Mouse (Mus musculus): ENCODE measurements around the gene Dpagt1. TPM values are rescaled to one million over a fixed set of nuclear protein-coding genes. Genes with fewer than 3 reads are reported as not detected.
"Not testable (repeated sequence)": the region's sequence is repeated elsewhere in the genome, so short reads cannot be mapped to it uniquely, and the experiment has no call there.

Dpagt1 gene
- polyA plus RNA-seq, 1 experiment, result 7.1 TPM

- Histone ChIP-seq H3K36me3 (replicated peaks; ENCODE audit: low read length) (no peaks in the 10 kb centered on the region), H3K4me1 (peaks cover 21% of the 10 kb centered on the region), H3K4me3 (replicated peaks) (no peak overlapping the region), H3K27me3 (replicated peaks) (no peaks in the 10 kb centered on the region), H3K9me3 (no peaks in the 10 kb centered on the region)
- TF ChIP-seq GATA1 (IDR thresholded peaks at IDR 0.05; ENCODE audit: borderline replicate concordance, low read length) (no peak), FLI1 (IDR thresholded peaks at IDR 0.05; ENCODE audit: low read length) (no peak)
These were observed 47.6 kb downstream of the Dpagt1 start for GRCm38 (mm10) chr9:44373386-44373785.

GRCm38 (mm10) chr9:44376141-44376540 is 50.3 kb downstream of the Dpagt1 start:
- Histone ChIP-seq H3K27me3 (replicated peaks) (no peaks in the 10 kb centered on the region), H3K4me3 (replicated peaks) (no peak overlapping the region), H3K9me3 (no peaks in the 10 kb centered on the region), H3K36me3 (replicated peaks; ENCODE audit: low read length) (peaks cover 8% of the 10 kb centered on the region), H3K4me1 (peaks cover 39% of the 10 kb centered on the region)
- TF ChIP-seq GATA1 (IDR thresholded peaks at IDR 0.05; ENCODE audit: borderline replicate concordance, low read length), result no peak
- TF ChIP-seq FLI1 (IDR thresholded peaks at IDR 0.05; ENCODE audit: low read length), result no peak

- not testable (repeated sequence) for H3K4me3 ChIP-seq (replicated peaks); H3K9me3 ChIP-seq; H3K27me3 ChIP-seq (replicated peaks)
- H3K4me1 ChIP-seq, result peaks cover 51% of the 10 kb centered on the region
- H3K36me3 ChIP-seq (replicated peaks; ENCODE audit: low read length), result peaks cover 20% of the 10 kb centered on the region
These were observed 51.5 kb downstream of the Dpagt1 start for GRCm38 (mm10) chr9:44377335-44377734.

GRCm38 (mm10) chr9:44378153-44378730 is 52.4 kb downstream of the Dpagt1 start:
- Histone ChIP-seq H3K9me3 (no peaks in the 10 kb centered on the region), H3K27me3 (replicated peaks) (no peaks in the 10 kb centered on the region), H3K4me1 (peaks cover 53% of the 10 kb centered on the region), H3K36me3 (replicated peaks; ENCODE audit: low read length) (peaks cover 29% of the 10 kb centered on the region), H3K4me3 (replicated peaks) (peak overlapping the region; percentile 100)
- TF ChIP-seq GATA1 (IDR thresholded peaks at IDR 0.05; ENCODE audit: borderline replicate concordance, low read length), result no peak
- no peak for TF ChIP-seq FLI1 (IDR thresholded peaks at IDR 0.05; ENCODE audit: low read length)

- Histone ChIP-seq H3K36me3 (replicated peaks; ENCODE audit: low read length) (peaks cover 39% of the 10 kb centered on the region), H3K4me1 (peaks cover 43% of the 10 kb centered on the region), H3K9me3 (no peaks in the 10 kb centered on the region), H3K4me3 (replicated peaks) (peak within 1 kb of the TSS; percentile 100), H3K27me3 (replicated peaks) (no peaks in the 10 kb centered on the region)
- peak; percentile 53; the same call in 1 of the 3 replicates for TF ChIP-seq GATA1 (IDR thresholded peaks at IDR 0.05; ENCODE audit: borderline replicate concordance, low read length)
- TF ChIP-seq FLI1 (IDR thresholded peaks at IDR 0.05; ENCODE audit: low read length), result peak; percentile 33; the same call in 1 of the 2 replicates
These were observed 53.4 kb downstream of the Dpagt1 start, which contains the start of gene Hyou1 for GRCm38 (mm10) chr9:44379054-44379834. Gene Hyou1, plus strand, starts transcription at chr9:44379490.

- no peak for TF ChIP-seq GATA1 (IDR thresholded peaks at IDR 0.05; ENCODE audit: borderline replicate concordance, low read length)
- Histone ChIP-seq H3K27me3 (replicated peaks) (no peaks in the 10 kb centered on the region), H3K9me3 (no peaks in the 10 kb centered on the region), H3K36me3 (replicated peaks; ENCODE audit: low read length) (peaks cover 45% of the 10 kb centered on the region), H3K4me1 (peaks cover 47% of the 10 kb centered on the region), H3K4me3 (replicated peaks) (peak overlapping the region; percentile 100)
These were observed 54.0 kb downstream of the Dpagt1 start for GRCm38 (mm10) chr9:44379862-44380261.

Other genes with a start within 250 kb of the Dpagt1 start
- not detected in 2 replicates for gene Mfrp, start 224.3 kb upstream of the Dpagt1 start, polyA plus RNA-seq (2012; ENCODE audit: insufficient read depth, low replicate concordance)
- gene C1qtnf5, start 218.8 kb upstream of the Dpagt1 start, polyA plus RNA-seq (2012; ENCODE audit: insufficient read depth, low replicate concordance), result not detected in 2 replicates
- not detected in 2 replicates for gene Gm49380, start 212.5 kb upstream of the Dpagt1 start, polyA plus RNA-seq (2012; ENCODE audit: insufficient read depth, low replicate concordance)
- gene Rnf26, start 212.5 kb upstream of the Dpagt1 start, polyA plus RNA-seq (2012; ENCODE audit: insufficient read depth, low replicate concordance), result 4.3 and 22.2 TPM in 2 replicates
- not detected in 2 replicates for gene Mcam, start 191.6 kb upstream of the Dpagt1 start, polyA plus RNA-seq (2012; ENCODE audit: insufficient read depth, low replicate concordance)
- 2.4 and 3.9 TPM in 2 replicates for gene Cbl, start 92.0 kb upstream of the Dpagt1 start, polyA plus RNA-seq (2012; ENCODE audit: insufficient read depth, low replicate concordance)
- gene Ccdc153, start 85.3 kb upstream of the Dpagt1 start, polyA plus RNA-seq (2012; ENCODE audit: insufficient read depth, low replicate concordance), result not detected in 2 replicates
- gene Pdzd3, start 74.5 kb upstream of the Dpagt1 start, polyA plus RNA-seq (2012; ENCODE audit: insufficient read depth, low replicate concordance), result 0.35 TPM in 1 of 2 replicates, not detected in the other
- 5.5 and 12.5 TPM in 2 replicates for gene Nlrx1, start 57.4 kb upstream of the Dpagt1 start, polyA plus RNA-seq (2012; ENCODE audit: insufficient read depth, low replicate concordance)
- gene Abcg4, start 37.4 kb upstream of the Dpagt1 start, polyA plus RNA-seq (2012; ENCODE audit: insufficient read depth, low replicate concordance), result 0.19 TPM in 1 of 2 replicates, not detected in the other
- gene Hinfp, start 20.3 kb upstream of the Dpagt1 start, polyA plus RNA-seq (2012; ENCODE audit: insufficient read depth, low replicate concordance), result 1.3 and 4.9 TPM in 2 replicates
- 44.6 and 94.5 TPM in 2 replicates for gene C2cd2l, start 5.7 kb upstream of the Dpagt1 start, polyA plus RNA-seq (2012; ENCODE audit: insufficient read depth, low replicate concordance)
- 416 and 1,650 TPM in 2 replicates for gene H2afx, start 8.7 kb downstream of the Dpagt1 start, polyA plus RNA-seq (2012; ENCODE audit: insufficient read depth, low replicate concordance)
- gene Hmbs, start 18.2 kb downstream of the Dpagt1 start, polyA plus RNA-seq (2012; ENCODE audit: insufficient read depth, low replicate concordance), result 51.1 and 76.9 TPM in 2 replicates
- 5.8 and 8.3 TPM in 2 replicates for gene Vps11, start 35.7 kb downstream of the Dpagt1 start, polyA plus RNA-seq (2012; ENCODE audit: insufficient read depth, low replicate concordance)
- gene Hyou1, start 53.5 kb downstream of the Dpagt1 start, polyA plus RNA-seq (2012; ENCODE audit: insufficient read depth, low replicate concordance), result 14.1 and 28.1 TPM in 2 replicates
- gene Slc37a4, start 70.8 kb downstream of the Dpagt1 start, polyA plus RNA-seq (2012; ENCODE audit: insufficient read depth, low replicate concordance), result 10.2 and 10.4 TPM in 2 replicates
- gene Rps25, start 81.1 kb downstream of the Dpagt1 start, polyA plus RNA-seq (2012; ENCODE audit: insufficient read depth, low replicate concordance), result 33.9 and 149 TPM in 2 replicates
- 10.0 and 29.6 TPM in 2 replicates for gene Trappc4, start 81.6 kb downstream of the Dpagt1 start, polyA plus RNA-seq (2012; ENCODE audit: insufficient read depth, low replicate concordance)
- 11.9 and 19.2 TPM in 2 replicates for gene Ccdc84, start 92.5 kb downstream of the Dpagt1 start, polyA plus RNA-seq (2012; ENCODE audit: insufficient read depth, low replicate concordance)
- not detected in 2 replicates for gene Foxr1, start 115.1 kb downstream of the Dpagt1 start, polyA plus RNA-seq (2012; ENCODE audit: insufficient read depth, low replicate concordance)
- not detected in 2 replicates for gene Upk2, start 129.0 kb downstream of the Dpagt1 start, polyA plus RNA-seq (2012; ENCODE audit: insufficient read depth, low replicate concordance)
- 11.6 and 16.1 TPM in 2 replicates for gene Bcl9l, start 156.8 kb downstream of the Dpagt1 start, polyA plus RNA-seq (2012; ENCODE audit: insufficient read depth, low replicate concordance)
- gene Cxcr5, start 235.9 kb downstream of the Dpagt1 start, polyA plus RNA-seq (2012; ENCODE audit: insufficient read depth, low replicate concordance), result not detected in 2 replicates